Mouse (Mus musculus) E14TG2a.4 (cell line): ENCODE results near the gene Cmas.

Experiments used
- H3K27me3 ChIP-seq: 2 replicates; pipeline ENCODE4 v1.6.1; 2014; ENCODE audit warnings: low read length, control low read depth; ENCODE audit not compliant: insufficient read depth
- H3K36me3 ChIP-seq: 2 replicates; pipeline ENCODE4 v1.6.1; 2014; ENCODE audit warnings: low read length, control low read depth; ENCODE audit not compliant: insufficient read depth
- H3K4me1 ChIP-seq: replicated peaks from 2 replicates; pipeline ENCODE4 v1.6.1; 2014; ENCODE audit warnings: low read depth, low read length, control low read depth
- H3K4me3 ChIP-seq: replicated peaks from 2 replicates; pipeline ENCODE4 v1.5.1; 2014; ENCODE audit warnings: mild to moderate bottlenecking, low read length
- H3K9me3 ChIP-seq: 2 replicates; pipeline ENCODE4 v1.6.1; 2014; ENCODE audit warnings: low read length, control low read depth
- CTCF ChIP-seq: conservative IDR thresholded peaks from 2 replicates; pipeline ENCODE4 v1.5.1; 2014; ENCODE audit warnings: low read length
- NANOG ChIP-seq: IDR thresholded peaks from 2 replicates; pipeline ENCODE4 v1.6.1; 2014; ENCODE audit warnings: borderline replicate concordance, low read length, mixed read lengths
- POU5F1 ChIP-seq: IDR thresholded peaks from 2 replicates; pipeline ENCODE4 v1.6.1; 2014; ENCODE audit warnings: low read length, borderline replicate concordance

Cmas gene

DNA sequence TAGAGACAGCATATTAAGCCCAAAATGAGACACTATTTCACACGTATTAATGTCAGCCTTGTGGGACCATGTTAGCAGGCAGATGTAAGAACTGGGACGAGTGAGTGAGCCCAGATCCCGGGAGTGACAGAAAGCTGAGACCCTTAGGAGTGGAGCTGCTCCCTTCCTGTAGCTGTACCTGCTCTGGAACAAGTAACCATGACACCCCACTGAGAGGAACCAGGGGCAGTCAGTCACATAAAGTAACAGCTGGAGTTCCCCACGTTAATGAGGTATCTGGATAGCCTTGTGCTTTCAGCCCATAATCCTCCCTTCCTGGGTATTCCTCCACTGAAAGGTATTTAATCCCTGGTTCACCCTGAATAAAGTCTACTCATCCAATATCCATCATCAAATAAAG is 13.3 kb upstream of the Cmas start:
- H3K4me1 ChIP-seq: peaks cover 38% of the 10 kb centered on the region
- peaks cover 5% of the 10 kb centered on the region; the same call in 1 of the 2 replicates for H3K9me3 ChIP-seq
- no peaks in the 10 kb centered on the region for H3K27me3 ChIP-seq
- H3K36me3 ChIP-seq: no peaks in the 10 kb centered on the region
- TF ChIP-seq CTCF (no peak), NANOG (no peak), POU5F1 (no peak)
- H3K4me3 ChIP-seq: no peak overlapping the region

DNA sequence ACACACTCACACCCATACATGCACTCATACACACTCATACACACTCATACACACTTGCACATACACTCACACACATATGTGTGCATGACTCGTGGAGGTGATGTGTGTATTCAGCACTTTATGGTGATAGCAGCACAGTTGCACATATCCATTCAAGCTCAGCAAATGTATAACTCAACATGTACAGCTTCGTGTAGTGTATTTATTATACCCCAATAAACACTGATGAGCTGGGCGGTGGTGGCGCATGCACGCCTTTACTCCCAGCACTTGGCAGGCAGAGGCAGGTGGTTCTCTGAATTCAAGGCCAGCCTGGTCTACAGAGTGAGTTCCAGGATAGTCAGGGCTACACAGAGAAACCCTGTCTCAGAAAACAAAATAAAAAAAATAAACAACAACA is 11.0 kb upstream of the Cmas start:
- Histone ChIP-seq H3K9me3 (no peaks in the 10 kb centered on the region), H3K36me3 (no peaks in the 10 kb centered on the region), H3K4me1 (peaks cover 39% of the 10 kb centered on the region), H3K4me3 (no peak overlapping the region), H3K27me3 (no peaks in the 10 kb centered on the region)
- no peak for TF ChIP-seq NANOG
- no peak for TF ChIP-seq CTCF
- no peak for TF ChIP-seq POU5F1

GRCm38 (mm10) chr6:142746765-142747164 is 9.7 kb upstream of the Cmas start:
- no peak overlapping the region for H3K4me3 ChIP-seq
- no peaks in the 10 kb centered on the region for H3K27me3 ChIP-seq
- H3K36me3 ChIP-seq: no peaks in the 10 kb centered on the region
- TF ChIP-seq POU5F1 (no peak), CTCF (no peak), NANOG (no peak)
- H3K4me1 ChIP-seq: peaks cover 38% of the 10 kb centered on the region
- no peaks in the 10 kb centered on the region for H3K9me3 ChIP-seq

GRCm38 (mm10) chr6:142747165-142747564 is 9.3 kb upstream of the Cmas start:
- TF ChIP-seq NANOG (no peak), CTCF (no peak), POU5F1 (no peak)
- Histone ChIP-seq H3K4me3 (no peak overlapping the region), H3K27me3 (no peaks in the 10 kb centered on the region), H3K9me3 (no peaks in the 10 kb centered on the region), H3K4me1 (peaks cover 38% of the 10 kb centered on the region), H3K36me3 (no peaks in the 10 kb centered on the region)

DNA sequence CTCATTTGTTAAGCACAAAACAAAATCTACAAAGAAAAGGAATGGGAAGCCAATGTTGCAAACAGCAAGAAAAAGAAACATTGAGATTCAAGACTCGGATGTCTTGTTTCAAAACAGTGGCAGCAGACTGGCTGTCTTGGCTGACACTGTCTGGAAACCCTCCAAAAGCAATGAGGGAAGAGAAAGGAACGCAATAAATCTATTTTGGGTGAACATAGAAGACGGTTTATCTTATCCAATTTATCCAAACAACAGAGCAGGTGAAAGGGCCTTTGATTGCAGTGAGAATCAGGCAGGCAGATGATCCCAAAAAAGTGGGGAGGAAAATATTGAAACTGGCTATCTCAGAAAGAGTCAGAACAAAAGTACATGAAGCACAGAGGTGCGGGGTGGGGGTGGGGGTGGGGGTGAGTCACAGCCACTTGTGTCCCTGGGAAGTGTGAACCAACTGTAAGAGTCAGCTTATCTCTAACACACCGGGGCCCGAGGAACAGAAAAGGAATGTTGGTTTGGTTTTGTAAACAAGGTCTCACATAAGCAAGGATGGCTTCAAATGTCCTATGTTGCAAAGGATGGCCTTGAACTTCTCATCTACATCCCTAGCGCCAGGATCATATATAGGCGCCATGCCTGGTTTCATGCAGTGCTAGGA is 8.3 kb upstream of the Cmas start:
- no peaks in the 10 kb centered on the region for H3K27me3 ChIP-seq
- TF ChIP-seq NANOG (no peak), POU5F1 (no peak), CTCF (no peak)
- H3K9me3 ChIP-seq: no peaks in the 10 kb centered on the region
- peaks cover 36% of the 10 kb centered on the region for H3K4me1 ChIP-seq
- H3K36me3 ChIP-seq: no peaks in the 10 kb centered on the region
- no peak overlapping the region for H3K4me3 ChIP-seq

GRCm38 (mm10) chr6:142751365-142751764 is 5.1 kb upstream of the Cmas start:
- Histone ChIP-seq H3K27me3 (no peaks in the 10 kb centered on the region), H3K4me3 (peak overlapping the region; percentile 65), H3K4me1 (peaks cover 60% of the 10 kb centered on the region), H3K9me3 (no peaks in the 10 kb centered on the region), H3K36me3 (no peaks in the 10 kb centered on the region)
- no peak for TF ChIP-seq NANOG
- no peak for TF ChIP-seq CTCF
- TF ChIP-seq POU5F1: no peak

DNA sequence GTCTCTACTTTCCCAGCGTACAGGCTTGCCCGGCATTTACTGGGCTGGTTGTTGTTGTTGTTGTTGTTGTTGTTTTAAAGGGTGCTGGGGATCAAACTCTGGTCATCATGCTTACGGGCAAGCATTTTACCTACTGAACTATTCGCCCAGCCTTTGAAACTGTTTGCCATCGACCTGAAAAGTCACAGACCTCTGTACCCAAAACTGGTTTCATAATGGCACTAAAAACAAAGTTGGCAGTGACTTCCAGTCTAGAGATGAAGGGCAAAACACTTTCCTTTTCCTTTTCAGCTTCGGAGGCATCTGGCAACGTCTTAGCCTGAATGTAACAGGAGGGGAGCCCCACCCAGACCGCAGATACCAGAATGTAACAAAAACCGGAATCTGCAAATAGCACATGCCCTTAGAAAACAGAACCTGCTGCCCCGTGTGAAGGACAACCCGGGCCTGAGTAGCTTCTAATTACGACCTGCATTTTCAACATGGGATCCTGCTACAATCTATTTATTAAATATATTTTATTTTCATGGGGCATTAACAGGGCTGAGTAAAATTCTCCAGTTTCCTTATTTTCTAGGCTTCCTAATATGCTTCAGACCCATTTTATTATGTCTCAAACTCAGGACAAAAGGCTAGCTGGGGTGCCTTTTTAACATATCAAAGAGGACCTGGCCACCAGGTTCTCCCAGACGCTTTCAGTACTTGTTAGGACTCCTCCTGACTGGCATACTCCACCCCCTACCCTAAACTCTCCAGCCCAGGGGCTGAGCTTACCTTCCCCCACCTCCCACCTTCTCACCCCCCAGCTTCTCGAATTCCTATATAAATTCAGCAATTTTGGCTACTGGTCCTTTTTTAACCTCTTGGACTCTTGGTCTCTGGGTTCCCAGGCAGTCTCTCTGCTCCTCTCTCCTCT is 3.9 kb upstream of the Cmas start:
- peaks cover 61% of the 10 kb centered on the region for H3K4me1 ChIP-seq
- H3K36me3 ChIP-seq: no peaks in the 10 kb centered on the region
- peak overlapping the region; percentile 65 for H3K4me3 ChIP-seq
- no peaks in the 10 kb centered on the region for H3K27me3 ChIP-seq
- no peak for TF ChIP-seq POU5F1
- TF ChIP-seq CTCF: no peak
- H3K9me3 ChIP-seq: no peaks in the 10 kb centered on the region

DNA sequence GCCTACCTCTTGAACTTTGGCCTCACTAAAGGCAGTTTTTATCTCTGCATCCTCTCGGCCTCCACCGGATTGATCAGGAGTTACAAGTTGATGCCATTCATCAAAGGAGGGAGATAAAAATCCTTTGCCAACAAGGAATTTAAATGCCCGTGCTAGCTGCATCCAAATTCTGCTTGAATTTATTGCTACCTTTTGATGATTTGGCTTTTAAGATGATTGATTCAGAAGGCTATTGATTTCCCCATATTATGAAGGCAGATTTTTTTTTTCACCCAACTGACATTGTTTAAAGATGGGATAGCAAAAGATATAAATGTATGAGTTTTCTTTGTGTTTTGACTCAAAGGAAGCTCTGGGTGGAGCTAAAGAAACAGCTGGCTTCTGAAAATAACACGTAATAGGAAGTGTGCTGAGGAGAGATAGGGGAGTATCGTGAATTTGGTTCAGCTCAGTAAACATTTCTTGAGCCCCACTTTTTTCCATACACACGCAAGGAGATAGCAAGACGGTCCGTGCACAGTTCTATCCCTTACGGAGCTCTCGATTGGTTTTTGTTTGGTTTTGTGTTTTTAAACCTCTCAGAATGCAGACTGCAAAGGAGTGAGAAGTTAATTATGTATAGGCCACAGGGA is 964 bp downstream of the Cmas start:
- peaks cover 47% of the 10 kb centered on the region for H3K36me3 ChIP-seq
- TF ChIP-seq CTCF (no peak), NANOG (no peak), POU5F1 (no peak)
- H3K27me3 ChIP-seq: no peaks in the 10 kb centered on the region
- H3K9me3 ChIP-seq: no peaks in the 10 kb centered on the region
- H3K4me1 ChIP-seq: peaks cover 85% of the 10 kb centered on the region
- H3K4me3 ChIP-seq: peak overlapping the region; percentile 92
